Mouse (Mus musculus) T-cell, adult 2 months (primary cell): Measurements from ENCODE around the gene Sptan1.

ENCODE experiments used
- DNase-seq: peaks from one replicate; pipeline ENCODE4 v3.0.0; 2022; ENCODE audit warnings: low spot score

Sptan1 gene

DNA sequence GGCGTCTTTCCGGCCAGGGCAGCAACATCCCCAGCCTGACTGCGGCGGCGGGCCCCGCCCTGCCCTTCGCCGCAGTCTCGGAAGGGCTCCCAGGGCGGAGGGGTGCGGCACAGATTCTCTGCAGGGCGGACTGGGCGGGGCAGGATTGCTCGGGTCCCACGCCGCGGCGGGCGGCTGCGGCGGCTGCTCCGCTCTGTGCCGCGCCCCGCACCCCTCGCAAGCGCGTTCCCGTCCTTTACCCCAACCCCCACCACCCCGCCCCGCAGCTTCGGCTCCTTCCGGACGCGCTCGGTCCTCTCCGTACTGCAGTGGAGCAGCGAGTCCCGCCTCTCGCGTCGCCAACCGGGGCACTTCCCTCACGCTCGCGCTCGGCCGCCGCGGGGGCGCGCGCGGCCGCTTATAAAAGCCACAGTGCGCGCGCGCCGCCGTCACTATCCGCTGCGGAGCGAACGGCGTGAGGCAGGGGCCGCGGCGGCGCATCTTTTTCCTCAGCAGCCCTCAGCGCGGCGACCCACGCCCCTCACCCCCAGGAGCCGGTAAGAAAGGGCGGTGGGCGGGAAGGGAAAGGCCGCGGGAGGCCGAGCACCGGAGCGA lies at the start of gene Sptan1:
Gene Sptan1, plus strand, starts transcription at position 311 of the 594 bp plus-strand sequence.
- peak; percentile 94 for DNase-seq

DNA sequence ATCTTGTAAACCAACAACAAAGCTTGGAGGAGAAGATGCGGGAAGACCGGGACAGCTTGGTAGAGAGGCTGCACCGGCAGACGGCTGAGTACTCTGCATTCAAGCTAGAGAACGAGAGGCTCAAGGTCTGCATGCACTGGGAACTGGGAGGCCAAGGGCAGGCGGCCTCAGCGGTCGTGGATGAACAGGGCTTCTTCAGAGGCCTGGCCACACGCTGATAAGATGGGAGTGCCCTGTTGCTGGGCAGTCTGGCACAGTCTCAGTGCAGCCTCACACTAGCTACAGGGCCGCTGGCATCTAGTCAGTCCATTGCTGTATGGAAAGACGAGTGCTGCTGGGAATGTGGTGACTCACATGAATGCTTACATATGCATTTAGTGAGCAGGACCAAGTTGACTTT lies 47.7 kb upstream of the Sptan1 start:
- no peak for DNase-seq

DNA sequence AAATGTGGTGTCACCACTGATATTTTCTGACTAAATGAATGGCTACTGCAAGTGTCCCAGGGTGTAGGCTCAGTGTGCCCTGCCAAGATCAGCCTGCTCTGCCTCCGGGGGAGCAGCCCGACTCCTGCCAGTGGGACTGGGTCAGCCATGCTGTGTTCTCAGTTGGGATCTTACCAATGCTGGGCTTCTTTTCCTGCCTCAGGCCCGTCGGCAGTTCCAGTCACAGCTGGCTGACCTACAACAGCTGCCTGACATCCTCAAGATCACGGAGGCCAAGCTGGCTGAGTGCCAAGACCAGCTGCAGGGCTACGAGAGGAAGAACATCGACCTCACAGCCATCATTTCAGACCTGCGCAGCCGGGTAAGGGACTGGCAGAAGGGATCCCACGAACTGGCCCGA lies 43.3 kb upstream of the Sptan1 start:
- DNase-seq, result no peak

DNA sequence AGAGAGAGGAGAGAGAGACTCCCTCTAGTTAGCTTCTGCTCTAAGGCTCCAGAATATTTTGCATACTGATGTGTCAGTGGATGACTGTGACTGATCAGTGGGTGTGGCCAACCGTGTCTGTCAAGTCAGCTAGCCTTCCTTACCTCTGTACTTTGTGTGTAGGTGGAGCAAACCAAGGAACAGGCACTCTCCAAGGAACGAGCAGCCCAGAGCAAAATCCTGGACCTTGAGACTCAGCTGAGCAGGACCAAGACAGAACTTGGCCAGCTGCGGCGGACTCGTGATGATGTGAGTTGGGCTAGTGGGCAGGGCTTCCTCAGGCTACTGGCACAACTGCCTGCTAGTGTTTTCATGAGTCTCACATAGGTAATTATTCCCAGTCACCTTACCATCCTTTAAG lies 38.8 kb upstream of the Sptan1 start:
- DNase-seq, result no peak

DNA sequence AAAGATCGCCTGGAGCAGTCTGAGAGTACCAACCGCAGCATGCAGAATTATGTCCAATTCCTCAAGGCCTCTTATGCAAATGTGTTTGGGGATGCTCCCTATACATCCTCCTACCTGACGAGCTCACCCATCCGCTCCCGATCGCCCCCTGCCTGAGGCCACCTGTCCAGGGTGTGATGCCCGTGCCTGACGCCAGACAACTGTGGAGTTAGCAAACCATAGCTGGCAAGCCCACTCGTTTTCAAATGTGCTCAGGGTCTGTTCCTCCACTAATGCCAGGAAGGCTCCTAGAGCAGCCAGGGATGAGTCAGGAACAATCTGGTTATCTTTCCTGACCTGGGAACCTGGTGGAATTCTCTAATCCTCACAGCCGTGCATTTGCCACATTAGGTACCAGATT lies 34.9 kb upstream of the Sptan1 start:
- DNase-seq, result no peak

DNA sequence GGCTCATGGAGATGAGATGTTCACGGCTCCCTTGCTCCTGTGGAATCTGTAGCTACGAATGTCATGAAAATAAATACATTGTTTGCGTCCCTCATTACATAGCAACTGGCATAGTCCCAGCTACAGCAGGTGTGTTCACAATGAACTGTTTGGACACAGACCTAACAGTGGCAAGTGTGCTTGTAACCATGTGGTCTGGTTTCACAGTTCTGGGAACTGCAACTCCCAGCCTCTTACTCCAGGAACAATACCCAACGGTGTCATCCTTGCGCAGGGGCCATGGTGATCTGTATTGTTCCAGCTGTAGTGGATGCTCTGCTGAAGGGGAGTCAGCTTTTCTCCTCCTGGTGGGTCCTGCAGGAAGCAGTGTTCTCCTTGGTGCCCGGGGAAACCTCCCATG lies 34.2 kb upstream of the Sptan1 start:
- DNase-seq, result no peak

DNA sequence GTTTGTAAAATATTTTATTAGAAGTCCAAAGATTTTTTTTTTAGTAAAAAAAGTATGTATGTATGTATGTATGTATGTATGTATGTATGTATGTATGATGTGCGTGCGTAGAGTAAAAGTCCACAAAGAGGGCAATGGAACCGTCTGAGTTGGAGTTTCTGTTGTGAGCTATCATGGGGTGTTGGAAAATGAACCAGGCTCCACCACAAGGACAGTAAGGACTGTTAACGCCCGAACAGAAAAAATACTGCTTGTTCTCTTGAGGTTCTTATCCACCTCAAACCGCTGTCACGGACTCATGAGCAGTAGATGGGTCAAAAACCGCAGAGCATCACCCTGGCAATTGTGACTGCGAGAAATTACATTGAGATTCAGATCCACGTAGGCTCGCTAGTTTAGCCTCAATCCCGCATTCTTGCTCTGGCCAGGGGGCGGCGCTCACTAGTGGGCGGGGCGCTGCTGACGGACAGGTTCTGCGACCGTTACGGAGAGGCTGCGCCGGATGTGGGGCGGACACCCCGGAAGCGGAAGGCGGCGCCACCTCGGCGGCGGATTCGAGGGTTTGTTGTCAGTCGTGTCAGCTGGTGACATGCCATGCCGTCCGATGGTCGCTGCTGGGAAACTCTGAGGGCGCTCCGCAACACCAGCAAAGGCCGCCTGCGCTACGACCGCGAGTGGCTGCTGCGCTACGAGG lies 30.3 kb upstream of the Sptan1 start, which contains the start of gene Gle1:
Gene Gle1, plus strand, starts transcription at position 521 of the 694 bp plus-strand sequence.
- peak; percentile 98 for DNase-seq

DNA sequence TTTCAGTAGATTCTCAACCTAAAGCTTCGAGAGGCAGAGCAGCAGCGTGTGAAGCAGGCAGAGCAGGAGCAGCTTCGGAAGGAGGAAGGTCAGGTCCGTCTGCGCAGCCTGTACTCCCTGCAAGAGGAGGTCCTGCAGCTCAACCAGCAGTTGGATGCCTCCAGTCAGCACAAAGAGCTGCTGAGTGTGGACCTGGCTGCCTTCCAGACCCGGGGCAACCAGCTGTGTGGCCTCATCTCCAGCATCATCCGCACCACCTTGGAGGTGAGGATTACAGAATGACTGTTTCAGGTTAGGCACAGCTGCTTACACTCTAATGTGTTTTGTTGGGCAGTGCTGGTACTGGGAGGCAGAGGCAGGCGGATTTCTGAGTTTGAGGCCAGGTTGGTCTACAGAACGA lies 25.3 kb upstream of the Sptan1 start:
- no peak for DNase-seq

DNA sequence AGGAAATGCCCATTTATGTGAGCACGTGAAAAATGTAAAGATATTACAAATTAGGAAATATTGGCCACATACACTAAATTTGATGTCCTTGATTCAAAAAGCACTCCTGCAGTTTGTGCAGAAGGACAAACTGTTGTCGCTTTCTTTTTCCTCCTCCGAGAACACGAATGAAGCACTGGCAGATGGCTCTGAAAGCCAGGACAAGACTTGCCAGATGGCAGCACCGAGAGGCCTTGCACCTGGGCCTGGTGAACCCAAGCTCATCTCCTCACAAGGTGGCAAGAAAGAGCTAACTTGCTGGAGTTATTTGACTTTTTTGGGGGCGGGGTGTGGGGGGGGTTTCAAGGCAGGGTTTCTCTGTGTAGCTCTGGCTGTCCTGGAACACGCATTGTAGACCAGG lies 24.5 kb upstream of the Sptan1 start:
- DNase-seq, result no peak

DNA sequence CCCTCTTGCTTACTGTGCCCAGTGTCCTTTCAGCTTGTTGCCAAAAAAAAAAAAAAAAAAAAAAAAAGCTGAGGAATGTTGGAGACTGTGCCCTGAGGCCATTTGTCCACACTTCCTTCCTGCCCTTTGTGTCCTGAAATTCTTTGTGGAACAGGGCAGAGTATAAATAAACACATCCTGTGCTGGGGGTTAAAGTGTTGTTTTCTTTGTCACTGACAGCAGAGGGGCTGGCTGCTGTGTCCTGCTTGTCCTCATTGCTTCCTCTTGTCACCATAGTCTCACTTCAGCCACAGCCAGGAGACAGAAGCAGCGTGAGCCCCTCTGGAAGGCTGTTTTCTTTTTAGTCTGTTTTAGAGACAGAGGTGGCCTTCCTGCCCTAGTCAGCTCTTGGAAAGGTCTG lies 20.6 kb upstream of the Sptan1 start:
- no peak for DNase-seq

DNA sequence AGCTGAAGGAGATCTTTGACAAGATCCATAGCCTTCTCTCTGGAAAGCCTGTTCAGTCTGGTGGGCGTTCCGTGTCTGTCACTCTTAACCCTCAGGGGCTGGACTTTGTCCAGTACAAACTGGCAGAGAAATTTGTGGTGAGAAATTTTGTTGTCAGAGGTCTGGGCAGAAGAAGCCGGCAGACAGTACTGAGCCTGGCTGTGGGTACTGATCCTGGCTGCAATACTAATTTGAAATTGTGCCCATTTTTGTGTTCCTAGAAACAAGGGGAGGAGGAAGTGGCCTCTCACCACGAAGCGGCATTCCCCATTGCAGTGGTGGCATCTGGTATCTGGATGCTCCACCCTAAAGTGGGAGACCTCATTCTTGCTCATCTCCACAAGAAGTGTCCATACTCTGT lies 16.5 kb upstream of the Sptan1 start:
- no peak for DNase-seq

DNA sequence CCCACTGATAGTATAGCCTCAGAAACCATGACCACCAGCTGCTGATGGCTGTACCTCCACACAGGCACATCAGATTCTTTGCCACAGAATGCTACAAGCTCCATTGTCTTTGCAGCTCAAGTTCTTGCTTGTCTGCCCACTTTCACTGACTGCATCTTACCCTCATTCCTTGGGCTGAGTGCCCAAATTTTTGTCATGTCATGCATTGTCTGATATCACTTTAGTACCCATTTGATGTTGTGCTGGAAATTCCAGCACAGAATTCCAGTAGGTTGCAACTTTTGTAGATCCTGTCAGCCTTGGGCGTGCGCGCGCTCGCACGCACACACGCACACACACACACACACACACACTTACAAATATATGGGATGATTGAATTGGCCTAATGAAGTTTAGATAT lies 4.1 kb upstream of the Sptan1 start:
- DNase-seq, result no peak

DNA sequence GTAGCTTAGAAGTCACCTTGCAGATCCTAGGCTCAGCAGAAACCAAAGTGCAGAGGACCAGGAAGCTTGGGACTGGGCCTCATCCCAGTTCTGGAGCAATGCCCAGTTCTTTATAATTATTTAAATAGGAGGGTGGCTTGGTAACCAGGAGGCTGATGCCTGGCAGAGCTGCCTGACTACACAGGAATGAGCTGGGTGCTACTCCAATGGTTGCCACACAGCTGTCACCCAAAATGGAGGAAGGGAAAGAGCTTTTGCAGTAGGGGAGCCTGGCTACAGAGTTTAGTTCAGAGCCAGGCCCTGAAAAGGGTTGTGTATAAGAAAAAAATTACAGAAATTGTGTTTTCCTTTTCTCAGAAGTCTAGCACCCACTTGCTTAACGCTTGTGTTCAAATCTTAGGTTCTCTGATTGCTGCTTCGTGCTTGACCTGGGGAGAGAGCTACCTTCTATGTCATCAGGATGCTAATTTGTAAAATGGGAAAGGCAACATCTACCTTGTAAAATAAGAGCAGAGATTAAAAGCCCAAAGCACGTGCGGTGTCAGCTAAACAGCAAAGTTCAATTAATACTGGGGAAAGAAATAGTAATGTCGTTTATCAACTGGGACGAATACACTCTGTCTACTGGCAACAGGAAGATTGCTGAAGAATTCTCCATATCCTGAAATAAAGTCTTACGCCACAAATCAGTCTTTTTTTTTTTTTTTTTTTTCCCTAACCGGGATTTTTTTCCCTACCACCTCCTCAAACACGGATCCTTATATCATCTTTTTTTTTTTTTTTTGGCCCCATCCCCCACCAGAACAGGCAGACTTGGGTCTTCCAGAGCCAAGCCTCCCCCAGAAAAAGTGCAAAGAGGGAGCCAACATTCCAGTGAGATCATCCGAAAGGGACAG lies 758 bp upstream of the Sptan1 start:
- peak; percentile 2 for DNase-seq

DNA sequence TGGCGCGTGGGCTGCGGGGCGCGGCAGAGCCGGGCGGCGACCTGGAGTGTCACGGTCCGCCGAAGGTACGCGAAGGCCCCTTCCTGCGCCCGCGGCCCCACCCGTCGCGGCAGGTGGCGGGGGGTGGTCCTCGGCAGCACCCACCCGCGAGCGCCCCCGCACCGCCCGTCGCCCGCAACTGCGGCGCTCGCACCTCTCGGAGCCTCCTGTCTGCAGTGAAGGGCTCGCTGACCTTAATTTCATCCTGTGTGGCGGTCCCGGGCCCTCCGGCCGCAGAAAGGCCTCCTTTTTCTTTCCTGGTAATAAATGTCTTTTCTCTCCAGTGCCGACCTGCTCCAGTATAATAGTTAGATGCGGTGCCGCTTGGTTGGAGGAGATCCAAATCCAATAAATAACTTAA lies 546 bp downstream of the Sptan1 start:
- DNase-seq, result peak; percentile 44

DNA sequence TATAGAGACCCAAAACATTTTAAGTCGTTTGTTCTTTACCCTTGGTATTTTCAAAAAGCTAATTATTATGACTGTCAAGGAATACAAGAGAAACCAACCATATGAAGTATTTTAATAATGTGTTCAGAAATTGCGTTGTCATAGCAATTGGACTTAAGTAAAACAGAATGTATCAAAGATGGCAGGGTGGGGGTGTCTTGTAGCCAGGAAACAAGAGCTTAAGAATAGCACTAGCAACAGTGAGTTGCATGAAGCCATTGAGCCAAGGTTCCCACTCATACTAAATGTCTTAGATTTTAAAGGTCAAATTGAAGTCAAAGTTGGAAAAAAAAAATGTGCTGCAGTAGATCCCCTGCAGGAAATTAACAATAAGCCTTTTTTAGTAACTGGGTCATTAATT lies 1.5 kb downstream of the Sptan1 start:
- DNase-seq, result no peak

DNA sequence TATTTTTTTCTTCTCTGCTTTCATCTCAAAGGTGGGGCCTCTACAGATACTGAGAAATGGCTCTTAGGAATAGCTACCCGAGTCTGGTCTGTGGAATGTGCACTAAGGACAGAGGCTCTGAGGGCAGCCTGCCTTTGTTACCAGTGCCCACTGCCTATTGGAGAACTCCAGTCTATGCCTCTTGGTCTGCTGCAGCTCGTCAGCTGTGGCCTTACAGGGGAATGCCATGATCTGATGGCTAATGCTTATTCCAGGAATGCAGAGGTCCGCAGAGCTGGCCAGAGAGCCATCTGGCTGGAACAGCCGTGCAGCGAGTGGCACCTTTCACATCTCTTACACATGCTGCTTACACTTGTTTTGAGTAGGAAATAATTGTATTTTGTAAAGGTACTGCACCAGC lies 2.4 kb downstream of the Sptan1 start:
- no peak for DNase-seq

DNA sequence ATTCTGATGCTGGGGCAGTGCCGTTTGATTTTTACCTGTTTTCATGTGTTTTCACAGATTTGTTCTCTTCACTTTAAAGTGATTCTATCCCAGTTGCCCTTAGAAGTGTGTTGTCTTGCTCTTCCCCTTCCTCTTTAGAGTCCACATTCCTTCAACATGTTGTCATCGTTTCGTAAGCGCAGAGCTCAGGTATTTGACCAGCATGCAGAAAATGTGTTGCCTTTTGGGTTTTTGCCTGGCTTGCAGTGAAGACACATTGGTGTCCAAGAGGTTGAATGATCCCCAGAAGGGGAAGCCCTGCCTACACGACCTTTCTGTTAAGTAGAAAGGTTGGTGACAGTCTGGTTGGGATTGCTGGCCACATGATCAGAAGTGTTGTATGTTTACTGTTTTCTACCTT lies 3.3 kb downstream of the Sptan1 start:
- no peak for DNase-seq

DNA sequence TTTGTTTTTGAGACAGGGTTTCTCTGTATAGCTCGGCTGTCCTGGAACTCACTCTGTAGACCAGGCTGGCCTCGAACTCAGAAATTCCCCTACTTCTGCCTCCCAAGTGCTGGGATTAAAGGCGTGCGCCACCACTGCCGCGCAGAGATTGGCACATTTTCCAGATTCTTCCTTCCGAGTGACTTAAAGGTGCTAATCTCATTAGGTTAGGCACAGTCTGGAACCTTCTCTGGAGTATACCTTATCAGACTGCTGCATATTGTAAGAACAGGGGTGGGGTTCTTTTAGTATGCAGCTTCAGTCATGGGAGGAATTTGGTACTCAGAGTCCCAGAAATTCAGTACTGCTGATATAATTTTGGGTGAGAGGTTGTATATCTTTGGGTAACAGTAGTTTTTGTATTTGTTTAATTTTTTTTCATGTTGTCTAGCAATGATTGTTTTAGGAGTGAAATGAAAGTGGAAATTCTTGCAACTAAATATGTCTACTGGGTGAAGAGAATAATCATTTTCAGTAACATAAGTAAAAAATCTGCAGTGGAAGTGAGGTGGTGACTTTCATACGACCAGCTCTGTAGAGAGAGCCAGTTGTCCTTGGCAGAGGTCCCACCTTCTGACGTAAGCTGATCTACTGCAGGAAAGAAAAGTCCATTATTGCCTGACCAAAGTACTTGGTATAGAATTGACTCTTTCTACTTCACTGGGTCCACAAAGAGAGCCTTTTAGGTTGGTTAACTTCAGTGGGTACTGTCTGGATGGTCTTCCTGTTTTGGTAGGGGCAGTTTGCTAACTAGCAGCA lies 6.7 kb downstream of the Sptan1 start:
- no peak for DNase-seq

DNA sequence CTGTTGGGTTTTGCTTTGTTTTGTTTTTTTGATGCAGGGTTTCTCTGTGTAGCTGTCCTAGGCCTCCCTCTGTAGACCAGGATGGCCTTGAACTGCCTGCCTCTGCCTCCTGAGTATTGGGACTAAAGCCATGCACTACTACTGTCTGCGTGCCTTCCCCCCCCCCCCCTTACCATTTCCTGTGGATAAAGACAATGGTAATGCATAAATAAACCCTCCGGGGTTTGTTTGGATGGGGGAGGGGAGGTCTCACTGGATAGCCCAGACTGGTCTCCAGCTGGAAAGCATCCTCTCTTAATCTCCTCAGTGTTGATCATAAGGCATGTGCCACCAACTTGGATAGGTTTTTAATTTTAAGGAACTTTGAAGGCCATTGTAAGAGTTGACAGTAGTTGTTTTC lies 8.2 kb downstream of the Sptan1 start:
- DNase-seq, result no peak

DNA sequence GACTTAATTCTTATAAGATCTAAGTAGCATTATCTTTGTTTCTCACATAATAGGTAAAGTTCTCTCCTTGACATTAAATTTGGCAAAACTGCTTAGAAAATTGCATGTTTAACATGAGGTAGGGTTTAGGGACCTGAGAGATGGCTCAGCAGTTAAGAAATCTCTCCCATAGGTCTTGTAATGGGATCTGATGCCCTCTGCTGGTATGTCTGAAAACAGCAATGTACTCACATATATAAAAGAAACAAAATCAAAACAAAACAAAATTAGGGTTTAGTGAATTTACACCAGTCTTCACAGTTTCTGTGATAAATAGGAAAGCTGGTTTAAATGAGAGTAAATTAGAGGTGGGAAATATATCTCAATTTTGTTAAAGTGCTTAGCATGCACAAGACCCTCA lies 11.9 kb downstream of the Sptan1 start:
- peak; percentile 49 for DNase-seq

DNA sequence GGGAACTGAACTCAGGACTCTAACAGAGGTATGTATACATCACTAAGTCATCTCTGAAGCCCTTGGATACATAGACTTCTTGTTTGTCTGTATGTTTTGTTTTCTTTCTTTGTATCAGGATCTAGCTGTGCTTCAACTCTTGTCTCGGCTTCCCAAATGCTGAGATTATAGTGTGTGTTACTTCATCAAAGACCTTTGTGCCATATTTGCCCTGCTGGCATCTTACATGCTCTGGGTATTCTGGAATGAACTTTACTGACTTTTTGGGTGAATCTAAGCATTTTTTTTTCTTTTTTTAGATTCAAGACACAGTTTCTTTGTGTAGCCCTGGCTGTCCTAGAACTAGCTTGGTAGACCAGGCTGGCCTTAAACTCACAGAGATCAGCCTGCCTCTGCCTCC lies 15.3 kb downstream of the Sptan1 start:
- DNase-seq, result no peak

DNA sequence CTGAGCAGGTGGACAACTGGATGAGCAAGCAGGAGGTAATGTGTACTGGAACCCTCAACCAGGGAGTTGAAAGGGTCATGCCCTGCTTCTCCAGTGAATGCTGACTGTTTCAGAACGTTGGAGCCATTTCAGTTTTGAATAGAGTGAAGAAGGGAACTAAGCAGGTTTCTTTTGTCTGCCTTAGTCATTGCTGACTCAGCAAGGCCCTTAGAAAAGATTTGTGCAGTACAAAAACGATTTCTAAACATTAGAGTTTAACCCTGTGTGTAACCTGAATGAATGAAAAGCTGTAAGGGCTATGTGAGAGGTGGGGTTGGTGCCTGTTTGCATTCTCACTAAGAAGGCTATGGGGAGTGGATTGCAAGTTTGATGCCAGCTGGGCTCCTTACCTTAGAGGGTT lies 26.6 kb downstream of the Sptan1 start:
- no peak for DNase-seq
